Mouse (Mus musculus) forebrain, embryonic 16.5 days (tissue): ENCODE data around the gene Eif4e2. TPM values are rescaled to one million over a fixed set of nuclear protein-coding genes. Genes with fewer than 3 reads are reported as not detected.

ENCODE experiments used
- ATAC-seq: fragments of 200-750 bp; cut with Nextera tagmentation; 2 replicates; pipeline ENCODE4 v1.8.0; 2017; ENCODE audit warnings: mild to moderate bottlenecking, moderate library complexity
- H3K27ac ChIP-seq: fragments of 300-500 bp; sonication (generic); 2 replicates; pipeline ENCODE4 v1.5.1; 2014; ENCODE audit warnings: low read length, control low read depth
- H3K27me3 ChIP-seq: fragments of 300-500 bp; sonication (generic); replicated peaks from 2 replicates; pipeline ENCODE4 v1.6.1; 2014; ENCODE audit warnings: low read length; ENCODE audit not compliant: control insufficient read depth, insufficient read depth
- H3K36me3 ChIP-seq: fragments of 300-500 bp; sonication (generic); 2 replicates; pipeline ENCODE4 v1.6.1; 2014; ENCODE audit not compliant: control insufficient read depth, insufficient read depth
- H3K4me1 ChIP-seq: fragments of 300-500 bp; sonication (generic); replicated peaks from 2 replicates; pipeline ENCODE4 v1.6.1; 2014; ENCODE audit warnings: low read length; ENCODE audit not compliant: control insufficient read depth, insufficient read depth
- H3K4me2 ChIP-seq: fragments of 300-500 bp; sonication (generic); 2 replicates; pipeline ENCODE4 v1.6.1; 2014; ENCODE audit warnings: mild to moderate bottlenecking, low read length, control low read depth
- H3K4me3 ChIP-seq: fragments of 300-500 bp; sonication (generic); replicated peaks from 2 replicates; pipeline ENCODE4 v1.5.1; 2014; ENCODE audit warnings: mild to moderate bottlenecking, low read length, control low read depth
- H3K9ac ChIP-seq: fragments of 300-500 bp; sonication (generic); replicated peaks from 2 replicates; pipeline ENCODE4 v1.6.1; 2014; ENCODE audit warnings: low read depth, low read length, control low read depth
- H3K9me3 ChIP-seq: fragments of 300-500 bp; sonication (generic); 2 replicates; pipeline ENCODE4 v1.6.1; 2016; ENCODE audit warnings: low read length; ENCODE audit not compliant: control insufficient read depth
- WGBS: fragments of 180-500 bp; shearing (Covaris S2); extraction: QIAGEN DNeasy Blood & Tissue Kit; methylation state at CpG from one replicate; pipeline ENCODE4 v1.1.7; 2014; 5-methylcytosine and 5-hydroxymethylcytosine counted together
- polyA plus RNA-seq: library from polyadenylated mRNA; unstranded; fragments of >200 nt; fragmentation: Nextera tagmentation; extraction: Ambion mirVana; gene quantifications from 2 replicates; pipeline ENCODE4 v1.2.1, GENCODE M21; 2015

The Eif4e2 gene
- polyA plus RNA-seq, 1 experiment from 2014 or later = 88.1 TPM

DNA sequence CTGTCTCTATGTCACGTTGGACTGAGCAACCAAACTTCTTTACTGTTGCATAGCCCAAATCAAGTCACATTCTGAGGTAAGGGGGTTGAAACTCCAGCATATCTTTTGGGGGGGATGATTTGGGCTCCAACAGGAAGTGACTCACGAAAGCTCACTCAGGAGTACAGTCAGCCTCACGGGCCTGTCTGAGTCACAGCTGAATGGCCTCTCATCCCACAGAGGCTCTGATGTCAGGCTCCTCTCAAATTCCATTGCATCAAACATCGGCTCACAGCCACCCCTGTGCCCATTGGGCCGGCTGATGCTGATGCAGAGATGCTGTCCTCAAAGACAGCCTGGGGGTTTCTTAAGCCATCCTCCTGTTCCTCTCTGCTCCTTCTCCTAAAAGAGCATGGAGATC, 32.8 kb upstream of the Eif4e2 start:
- no peak for ATAC-seq
- peaks cover 10% of the 10 kb centered on the region for H3K27me3 ChIP-seq
- H3K4me1 ChIP-seq = peaks cover 15% of the 10 kb centered on the region
- no peaks in the 10 kb centered on the region for H3K9me3 ChIP-seq
- H3K4me3 ChIP-seq = no peak overlapping the region
- H3K27ac ChIP-seq = no peak overlapping the region
- no peaks in the 10 kb centered on the region for H3K36me3 ChIP-seq
- WGBS = 69% methylated on average over 5 of the region's 5 CpGs
- H3K9ac ChIP-seq = no peak overlapping the region
- no peak overlapping the region for H3K4me2 ChIP-seq

DNA sequence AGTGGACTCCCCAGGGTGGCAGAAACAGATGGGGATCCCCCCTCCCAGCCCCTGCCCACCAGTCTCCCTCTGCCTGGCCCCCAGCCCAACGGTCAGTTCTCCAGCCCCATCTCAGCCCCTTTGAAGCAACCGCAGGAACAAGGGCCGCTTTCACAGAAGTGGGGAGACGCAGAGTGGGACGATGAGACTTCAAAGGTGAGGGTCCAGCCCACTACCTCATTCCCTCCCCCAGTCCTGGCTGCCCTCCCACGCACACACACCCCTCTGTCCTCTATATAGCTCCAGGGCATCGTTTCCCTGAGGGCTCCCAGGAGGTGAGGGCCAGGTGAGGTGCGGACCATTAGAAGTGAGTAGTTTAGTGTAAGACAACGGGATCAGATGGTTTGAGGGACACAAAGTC, 30.7 kb upstream of the Eif4e2 start, which contains the start of gene Prss56:
Gene Prss56 (plus strand): TSS at position 301 of the 400 bp plus-strand sequence.
- WGBS = 49% methylated on average over 9 of the region's 9 CpGs

DNA sequence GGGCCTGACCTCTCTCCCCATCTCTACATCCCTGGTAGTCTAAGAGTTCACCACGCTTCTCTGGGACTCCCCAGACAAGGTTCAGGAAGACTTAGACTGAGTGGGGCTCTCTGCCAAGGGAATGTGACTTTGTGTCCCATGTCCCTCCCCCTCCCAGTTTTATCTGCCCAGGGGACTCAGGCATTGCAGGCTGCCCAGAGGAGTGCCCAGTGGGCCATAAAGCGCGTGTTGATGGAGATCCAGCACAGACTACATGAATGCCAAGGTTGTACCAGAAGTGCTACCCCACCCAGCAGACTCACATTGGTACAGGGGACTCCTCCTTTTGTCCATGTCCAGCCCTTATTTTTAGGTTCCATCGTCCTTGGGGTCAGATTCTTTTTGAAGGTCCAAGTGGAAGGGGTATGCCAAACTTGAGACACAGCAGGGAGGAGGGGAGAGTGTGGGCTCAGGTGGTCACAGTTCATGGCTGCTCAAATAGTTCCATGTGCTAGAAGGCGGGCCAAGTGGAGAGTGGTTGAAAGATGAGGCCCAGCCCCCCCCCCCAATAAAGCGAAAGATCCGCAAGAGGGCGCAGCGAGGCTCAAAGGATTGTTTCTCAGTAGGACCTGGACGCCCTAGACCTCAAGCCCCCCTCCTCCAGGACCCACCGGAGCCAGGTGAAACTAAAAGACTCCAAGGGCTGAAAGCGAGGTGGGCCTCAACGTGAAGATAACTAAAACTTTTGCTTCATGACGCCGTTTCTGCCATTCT, 29.5 kb upstream of the Eif4e2 start:
- no peak overlapping the region for H3K27ac ChIP-seq
- H3K4me3 ChIP-seq = peak overlapping the region; percentile 19
- H3K9me3 ChIP-seq = no peaks in the 10 kb centered on the region
- H3K27me3 ChIP-seq = peaks cover 17% of the 10 kb centered on the region
- H3K4me2 ChIP-seq = peak overlapping the region; percentile 49
- no peaks in the 10 kb centered on the region for H3K36me3 ChIP-seq
- no peak for ATAC-seq
- 32% methylated on average over 15 of the region's 15 CpGs for WGBS
- peaks cover 20% of the 10 kb centered on the region for H3K4me1 ChIP-seq
- H3K9ac ChIP-seq = 0 out of 2 replicates have a peak overlapping the region, but pooled peaks have one; percentile 32

More for the DNA sequence above, 30.7 kb upstream of the Eif4e2 start, which contains the start of gene Prss56:
- Histone ChIP-seq H3K4me3 (no peak within 1 kb of the TSS), H3K27me3 (peaks cover 17% of the 10 kb centered on the region), H3K9me3 (no peaks in the 10 kb centered on the region), H3K27ac (no peak within 1 kb of the TSS), H3K9ac (no peak within 1 kb of the TSS), H3K4me2 (no peak within 1 kb of the TSS), H3K4me1 (peaks cover 20% of the 10 kb centered on the region), H3K36me3 (no peaks in the 10 kb centered on the region)
- no peak for ATAC-seq

DNA sequence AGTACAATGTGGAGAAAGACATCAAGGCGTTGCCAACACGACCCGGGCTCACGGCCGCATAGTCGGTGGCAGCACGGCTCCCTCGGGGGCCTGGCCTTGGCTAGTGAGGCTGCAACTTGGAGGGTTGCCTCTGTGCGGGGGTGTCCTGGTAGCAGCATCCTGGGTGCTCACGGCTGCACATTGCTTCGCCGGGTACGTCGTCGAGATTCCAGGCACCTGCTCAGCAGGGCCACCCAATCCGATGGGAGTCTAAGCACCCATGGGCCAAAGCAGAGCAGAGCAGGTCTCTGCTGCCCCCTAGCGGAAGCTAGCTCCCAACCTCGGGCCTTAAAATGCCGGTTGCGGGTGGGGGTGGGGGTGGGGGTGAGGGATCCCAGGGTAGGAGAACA, 29.0 kb upstream of the Eif4e2 start:
- no peak overlapping the region for H3K27ac ChIP-seq
- no peaks in the 10 kb centered on the region for H3K36me3 ChIP-seq
- H3K9me3 ChIP-seq = no peaks in the 10 kb centered on the region
- ATAC-seq = peak; percentile 62
- 0 out of 2 replicates have a peak overlapping the region, but pooled peaks have one; percentile 32 for H3K9ac ChIP-seq
- peak overlapping the region; percentile 49 for H3K4me2 ChIP-seq
- WGBS = 9% methylated on average over 20 of the region's 20 CpGs
- peaks cover 17% of the 10 kb centered on the region for H3K27me3 ChIP-seq
- H3K4me1 ChIP-seq = peaks cover 20% of the 10 kb centered on the region
- peak overlapping the region; percentile 19 for H3K4me3 ChIP-seq

DNA sequence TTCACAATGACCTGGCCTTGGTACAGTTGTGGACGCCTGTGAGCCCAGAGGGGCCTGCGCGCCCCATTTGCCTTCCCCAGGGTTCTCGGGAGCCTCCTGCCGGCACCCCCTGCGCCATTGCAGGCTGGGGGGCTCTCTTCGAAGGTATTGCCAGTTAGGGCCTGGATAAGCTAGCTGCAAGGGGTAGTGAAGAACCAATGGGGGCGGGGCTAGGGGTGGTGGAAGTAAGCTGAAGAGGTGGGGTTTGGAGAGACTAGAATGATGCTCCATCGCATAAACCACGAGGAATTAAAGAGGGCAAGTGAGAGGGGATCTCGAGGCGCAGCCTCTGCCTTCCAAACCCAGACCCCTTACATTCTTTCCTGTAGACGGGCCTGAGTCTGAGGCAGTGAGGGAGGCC, 28.2 kb upstream of the Eif4e2 start:
- ATAC-seq = no peak
- Histone ChIP-seq H3K9ac (no peak overlapping the region), H3K36me3 (no peaks in the 10 kb centered on the region), H3K27ac (no peak overlapping the region), H3K27me3 (peaks cover 17% of the 10 kb centered on the region), H3K4me2 (no peak overlapping the region), H3K4me3 (no peak overlapping the region), H3K4me1 (peaks cover 20% of the 10 kb centered on the region), H3K9me3 (no peaks in the 10 kb centered on the region)
- WGBS = 14% methylated on average over 13 of the region's 13 CpGs

DNA sequence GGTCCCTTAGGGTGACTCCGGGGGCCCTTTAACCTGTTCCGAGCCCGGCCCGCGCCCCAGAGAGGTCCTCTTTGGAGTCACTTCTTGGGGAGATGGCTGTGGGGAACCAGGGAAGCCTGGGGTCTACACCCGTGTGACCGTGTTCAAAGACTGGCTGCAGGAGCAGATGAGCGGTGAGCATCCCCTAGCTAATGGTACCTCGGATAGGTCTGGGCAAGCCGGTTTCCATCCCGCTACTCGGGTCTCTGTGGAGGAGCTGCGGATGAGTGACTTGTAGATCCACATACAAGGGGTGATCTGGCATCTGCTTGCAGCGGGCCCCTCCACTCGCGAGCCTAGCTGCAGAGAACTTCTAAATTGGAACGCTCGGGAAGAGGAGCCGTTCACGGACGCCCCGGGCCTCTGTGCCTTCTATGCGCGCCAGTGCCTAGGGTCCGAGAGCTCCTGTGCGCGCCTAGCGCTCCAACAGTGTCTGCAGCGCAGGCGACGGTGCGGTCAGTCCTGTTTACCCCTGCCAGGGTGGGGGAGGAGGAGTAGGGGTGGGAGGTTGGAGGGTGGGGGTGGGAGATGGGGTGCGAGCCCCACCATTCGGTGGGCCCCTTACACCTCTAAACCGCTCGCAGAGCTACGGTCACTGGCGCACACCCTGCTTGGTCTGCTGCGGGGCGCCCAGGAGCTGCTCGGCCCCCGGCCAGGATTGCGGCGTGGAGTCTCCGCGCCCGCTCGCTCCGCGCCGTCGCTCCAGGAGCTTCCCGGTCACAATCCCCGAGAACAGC, 27.3 kb upstream of the Eif4e2 start:
- Histone ChIP-seq H3K4me2 (peak overlapping the region; percentile 96), H3K9ac (peak overlapping the region; percentile 64), H3K27ac (no peak overlapping the region), H3K4me3 (peak overlapping the region; percentile 58), H3K27me3 (peaks cover 17% of the 10 kb centered on the region), H3K36me3 (no peaks in the 10 kb centered on the region), H3K4me1 (peaks cover 20% of the 10 kb centered on the region), H3K9me3 (no peaks in the 10 kb centered on the region)
- 1% methylated on average over 54 of the region's 54 CpGs for WGBS
- peak; percentile 53 for ATAC-seq

DNA sequence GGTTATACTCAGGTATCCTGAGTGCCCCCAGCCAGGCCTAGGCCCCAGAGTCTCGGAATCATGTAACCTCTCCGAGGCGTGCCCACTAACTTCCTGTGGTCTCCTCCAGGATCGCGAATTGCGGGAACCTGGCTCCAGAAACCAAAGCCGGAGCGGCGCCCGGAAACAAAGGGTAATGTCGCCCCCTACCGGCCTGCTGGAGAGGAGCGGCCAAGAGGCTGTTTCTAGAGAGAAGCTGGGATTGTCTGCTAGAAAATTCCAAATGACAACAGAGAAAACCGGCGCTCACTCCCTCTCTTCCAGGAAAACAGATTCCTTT, 26.7 kb upstream of the Eif4e2 start:
- no peaks in the 10 kb centered on the region for H3K36me3 ChIP-seq
- WGBS = 0% methylated on average over 15 of the region's 15 CpGs
- peak overlapping the region; percentile 64 for H3K9ac ChIP-seq
- peaks cover 17% of the 10 kb centered on the region for H3K27me3 ChIP-seq
- H3K4me2 ChIP-seq = peak overlapping the region; percentile 96
- peaks cover 20% of the 10 kb centered on the region for H3K4me1 ChIP-seq
- ATAC-seq = peak; percentile 27
- no peak overlapping the region for H3K27ac ChIP-seq
- H3K9me3 ChIP-seq = no peaks in the 10 kb centered on the region
- peak overlapping the region; percentile 58 for H3K4me3 ChIP-seq

DNA sequence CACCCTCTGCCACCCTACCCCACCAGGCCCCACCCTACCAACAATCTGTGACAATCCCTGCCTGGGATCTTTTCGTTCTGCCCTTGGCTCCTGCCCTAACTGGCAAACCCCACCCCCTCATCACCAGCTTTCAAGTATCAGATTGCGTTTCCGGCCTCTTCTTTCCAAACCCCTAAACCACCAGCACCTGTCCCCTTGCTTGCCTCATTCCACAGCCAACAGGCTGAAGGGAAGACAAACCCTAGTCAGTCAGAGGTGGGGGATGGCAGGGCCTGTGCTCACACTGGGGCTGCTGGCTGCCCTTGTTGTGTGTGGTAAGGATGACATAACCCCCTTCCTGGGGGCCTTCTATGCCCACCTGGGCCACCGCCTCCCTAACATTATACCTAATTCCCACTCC, 23.3 kb upstream of the Eif4e2 start, which contains the start of gene Chrnd:
Gene Chrnd (plus strand): TSS at position 179 of the 400 bp plus-strand sequence.
- H3K36me3 ChIP-seq = no peaks in the 10 kb centered on the region
- WGBS = 41% methylated on average over 4 of the region's 4 CpGs
- no peak within 1 kb of the TSS for H3K27ac ChIP-seq
- H3K4me2 ChIP-seq = no peak within 1 kb of the TSS
- no peak within 1 kb of the TSS for H3K9ac ChIP-seq
- ATAC-seq = no peak
- peaks cover 12% of the 10 kb centered on the region for H3K27me3 ChIP-seq
- H3K9me3 ChIP-seq = no peaks in the 10 kb centered on the region
- no peak within 1 kb of the TSS for H3K4me3 ChIP-seq
- peaks cover 14% of the 10 kb centered on the region for H3K4me1 ChIP-seq

DNA sequence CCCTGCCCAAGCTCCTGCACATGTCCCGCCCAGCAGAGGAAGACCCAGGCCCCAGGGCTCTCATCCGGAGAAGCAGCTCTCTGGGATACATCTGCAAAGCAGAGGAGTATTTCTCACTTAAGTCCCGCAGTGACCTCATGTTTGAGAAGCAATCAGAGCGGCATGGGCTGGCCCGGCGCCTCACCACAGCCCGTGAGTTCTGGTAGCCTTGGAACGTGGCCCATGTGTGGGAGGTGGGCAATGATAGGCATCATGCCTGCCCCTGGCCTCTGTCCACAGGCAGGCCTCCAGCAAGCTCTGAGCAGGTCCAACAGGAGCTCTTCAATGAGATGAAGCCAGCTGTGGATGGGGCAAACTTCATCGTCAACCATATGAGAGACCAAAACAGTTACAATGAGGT, 16.4 kb upstream of the Eif4e2 start:
- Histone ChIP-seq H3K4me2 (no peak overlapping the region), H3K27ac (no peak overlapping the region), H3K27me3 (no peaks in the 10 kb centered on the region), H3K9ac (no peak overlapping the region), H3K4me3 (no peak overlapping the region), H3K4me1 (no peaks in the 10 kb centered on the region), H3K36me3 (no peaks in the 10 kb centered on the region), H3K9me3 (no peaks in the 10 kb centered on the region)
- no peak for ATAC-seq
- WGBS = 88% methylated on average over 9 of the region's 9 CpGs
